In the genomic region with DNA sequence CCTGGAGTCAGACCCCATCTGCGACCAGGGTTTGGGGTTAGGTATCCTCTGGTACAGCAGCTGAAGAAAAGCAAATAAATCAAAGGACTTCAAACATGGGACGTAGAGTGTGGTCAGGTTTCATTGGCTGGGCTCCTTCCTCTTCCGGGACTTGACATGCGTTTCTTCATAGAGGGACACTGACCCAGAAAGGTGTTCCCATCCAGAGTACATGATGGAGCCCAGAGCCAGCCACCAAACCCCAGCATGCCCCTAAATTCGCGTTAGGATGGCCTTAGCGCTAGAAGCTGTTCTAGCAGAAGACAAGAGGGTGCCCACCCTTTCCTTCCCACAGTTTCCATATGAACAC, we compare ENCODE assay signal across 8 mouse cellular contexts. TPM values are rescaled to one million over a fixed set of nuclear protein-coding genes. Genes with fewer than 3 reads are reported as not detected.
DNase-seq lines count a peak whose midpoint lies in the region; ATAC-seq and TF ChIP-seq lines count a peak whose summit lies in the region.

No protein-coding gene starts in this region.

- H3ac ChIP-seq in myocyte (ENCODE audit: control insufficient read depth, insufficient read length), result peak overlapping the region; percentile 57

- TF ChIP-seq POLR2A in myocyte (IDR thresholded peaks at IDR 0.05; ENCODE audit: insufficient read length, low read depth), result no peak

- H3K9ac ChIP-seq in embryonic facial prominence, embryonic 14.5 days (ENCODE audit: low read depth, low read length), result peak overlapping the region; percentile 22; the same call in 1 of the 2 replicates
- H3K9ac ChIP-seq in intestine, postnatal 0 days (ENCODE audit: low read depth, low read length), result peak overlapping the region; percentile 78; the same call in 1 of the 2 replicates

- H3K79me2 ChIP-seq in myocyte (ENCODE audit: control insufficient read depth, insufficient read depth), result peaks cover 7% of the 10 kb centered on the region

- no peaks in the 10 kb centered on the region for H3K27me3 ChIP-seq in embryonic facial prominence, embryonic 14.5 days (replicated peaks; ENCODE audit: control insufficient read depth, insufficient read depth, low read length)
- H3K27me3 ChIP-seq in intestine, postnatal 0 days (replicated peaks; ENCODE audit: control insufficient read depth, insufficient read depth, low read length), result no peaks in the 10 kb centered on the region
- no peaks in the 10 kb centered on the region for H3K27me3 ChIP-seq in myocyte (ENCODE audit: control insufficient read depth, insufficient read depth, insufficient read length)

- 17% methylated on average over 7 of the region's 7 CpGs for WGBS in embryonic facial prominence, embryonic 14.5 days
- WGBS in intestine, postnatal 0 days, result 13% methylated on average over 7 of the region's 7 CpGs

- no peak for DNase-seq in left cerebral cortex, adult 2 months (ENCODE audit: extremely low spot score in 1 of 2, low spot score in 2 of 2)
- DNase-seq in left cerebral cortex, postnatal 4 days, result no peak
- DNase-seq in embryonic facial prominence, embryonic 14.5 days (ENCODE audit: low spot score), result no peak
- no peak for DNase-seq in cerebellum, adult 11 months
- DNase-seq in thymus, postnatal 4 days, result no peak
- no peak for DNase-seq in left cerebral cortex, postnatal 14 days (ENCODE audit: low spot score in 2 of 2)

- H3K4me2 ChIP-seq in embryonic facial prominence, embryonic 14.5 days (ENCODE audit: low read depth, low read length), result peak overlapping the region; percentile 97
- H3K4me2 ChIP-seq in intestine, postnatal 0 days (replicated peaks; ENCODE audit: low read depth), result peak overlapping the region; percentile 92
- H3K4me2 ChIP-seq in myocyte (ENCODE audit: low read depth), result peak overlapping the region; percentile 89

- H3K4me3 ChIP-seq in left cerebral cortex, adult 2 months, result peak overlapping the region; percentile 79
- H3K4me3 ChIP-seq in embryonic facial prominence, embryonic 14.5 days (ENCODE audit: low read depth, low read length), result peak overlapping the region; percentile 79
- H3K4me3 ChIP-seq in intestine, postnatal 0 days (ENCODE audit: low read depth, low read length), result peak overlapping the region; percentile 78
- peak overlapping the region; percentile 45 for H3K4me3 ChIP-seq in myocyte

- no peaks in the 10 kb centered on the region for H3K36me3 ChIP-seq in embryonic facial prominence, embryonic 14.5 days (ENCODE audit: control insufficient read depth, insufficient read depth, low read length)
- no peaks in the 10 kb centered on the region for H3K36me3 ChIP-seq in intestine, postnatal 0 days (ENCODE audit: control insufficient read depth, insufficient read depth)
- H3K36me3 ChIP-seq in myocyte (ENCODE audit: control insufficient read depth, insufficient read depth), result no peaks in the 10 kb centered on the region

- peaks cover 4% of the 10 kb centered on the region for H3K4me1 ChIP-seq in embryonic facial prominence, embryonic 14.5 days (ENCODE audit: control insufficient read depth, insufficient read depth, low read length)
- H3K4me1 ChIP-seq in intestine, postnatal 0 days (replicated peaks; ENCODE audit: control insufficient read depth, insufficient read depth, low read length), result peaks cover 5% of the 10 kb centered on the region

- peak overlapping the region; percentile 65 for H3K27ac ChIP-seq in left cerebral cortex, adult 2 months
- no peak overlapping the region for H3K27ac ChIP-seq in embryonic facial prominence, embryonic 14.5 days (replicated peaks; ENCODE audit: low read depth, low read length)
- peak overlapping the region; percentile 68; the same call in 1 of the 2 replicates for H3K27ac ChIP-seq in intestine, postnatal 0 days (ENCODE audit: low read depth, low read length)

- no peak for TF ChIP-seq CTCF in left cerebral cortex, adult 2 months (IDR thresholded peaks at IDR 0.05)
- no peak for TF ChIP-seq CTCF in intestine, postnatal 0 days (IDR thresholded peaks at IDR 0.05; ENCODE audit: low read depth)

- intact Hi-C loops in left cerebral cortex, adult 2 months (cut with DNase I), result no loop called here
- intact Hi-C loops in left cerebral cortex, postnatal 4 days (cut with DNase I), result no loop called here
- intact Hi-C loops in left cerebral cortex, postnatal 14 days (cut with DNase I), result no loop called here

- H3K9me3 ChIP-seq in embryonic facial prominence, embryonic 14.5 days (ENCODE audit: control insufficient read depth, low read length), result no peaks in the 10 kb centered on the region
- H3K9me3 ChIP-seq in intestine, postnatal 0 days (ENCODE audit: control insufficient read depth), result no peaks in the 10 kb centered on the region

- ATAC-seq in embryonic facial prominence, embryonic 14.5 days (ENCODE audit: low read depth), result peak; percentile 17
- peak; percentile 56 for ATAC-seq in intestine, postnatal 0 days

TF ChIP-seq in myocyte, 11 proteins besides CTCF, POLR2A, EP300 and RAD21:
- TF ChIP-seq TCF3 (IDR thresholded peaks at IDR 0.05; ENCODE audit: insufficient read length, low read depth), result no peak
- no peak for TF ChIP-seq CEBPB (IDR thresholded peaks at IDR 0.05; ENCODE audit: insufficient read depth, poor library complexity, severe bottlenecking)
- no peak for TF ChIP-seq MYOD1 (IDR thresholded peaks at IDR 0.05; ENCODE audit: control insufficient read depth in 1 of 3, insufficient read length in 2 of 3, low read depth in 2 of 3)

RNA-seq across cellular contexts. Expression of gene Tnip2, which starts 0.4 kb away (rescaled TPM):
- 10 to 100 TPM; 20.2 to 21.8 TPM for total RNA-seq in left cerebral cortex, adult 2 months (2021)
- 10 to 100 TPM; 11.4 to 12.5 TPM for total RNA-seq in left cerebral cortex, postnatal 4 days (2021)
- 14.8 and 16.0 TPM in 2 replicates for polyA plus RNA-seq in embryonic facial prominence, embryonic 14.5 days (2014; fragmentation: Nextera tagmentation; extraction: Ambion mirVana)
- polyA plus RNA-seq in intestine, postnatal 0 days (2015; fragmentation: Nextera tagmentation; extraction: Ambion mirVana), result 8.9 and 10.3 TPM in 2 replicates
- polyA plus RNA-seq in myocyte (2012; fragmentation: generic; extraction: Trizol), result 10.6 TPM
- total RNA-seq in left cerebral cortex, postnatal 14 days (2021), result 10 to 100 TPM in 1 of 2 experiments, 1 to 10 TPM in 1; 9.2 to 11.7 TPM

RNA-seq across cellular contexts. Expression of gene Sh3bp2, which starts 11.4 kb away (rescaled TPM):
- 1 to 10 TPM; 3.4 to 3.9 TPM for total RNA-seq in left cerebral cortex, adult 2 months (2021)
- 10 to 100 TPM; 28.9 to 29.7 TPM for total RNA-seq in left cerebral cortex, postnatal 4 days (2021)
- polyA plus RNA-seq in embryonic facial prominence, embryonic 14.5 days (2014; fragmentation: Nextera tagmentation; extraction: Ambion mirVana), result 8.7 and 10.1 TPM in 2 replicates
- polyA plus RNA-seq in intestine, postnatal 0 days (2015; fragmentation: Nextera tagmentation; extraction: Ambion mirVana), result 3.6 and 6.1 TPM in 2 replicates
- polyA plus RNA-seq in myocyte (2012; fragmentation: generic; extraction: Trizol), result 14.3 TPM
- total RNA-seq in left cerebral cortex, postnatal 14 days (2021), result 1 to 10 TPM; 2.8 to 4.6 TPM

RNA-seq across cellular contexts. Expression of gene Add1, which starts 59.3 kb away (rescaled TPM):
- total RNA-seq in left cerebral cortex, adult 2 months (2021), result 100 to 1,000 TPM; 409 to 413 TPM
- 100 to 1,000 TPM; 307 to 320 TPM for total RNA-seq in left cerebral cortex, postnatal 4 days (2021)
- 190 and 214 TPM in 2 replicates for polyA plus RNA-seq in embryonic facial prominence, embryonic 14.5 days (2014; fragmentation: Nextera tagmentation; extraction: Ambion mirVana)
- polyA plus RNA-seq in intestine, postnatal 0 days (2015; fragmentation: Nextera tagmentation; extraction: Ambion mirVana), result 59.4 and 62.7 TPM in 2 replicates
- polyA plus RNA-seq in myocyte (2012; fragmentation: generic; extraction: Trizol), result 160 TPM
- 100 to 1,000 TPM; 361 to 367 TPM for total RNA-seq in left cerebral cortex, postnatal 14 days (2021)

Comparison
In these comparisons a context has a peak if more than half of its experiments do, and no peak if none do; other contexts are left out.
1. RNA of gene Sh3bp2, which starts 11.4 kb away (total RNA-seq): 28.9 to 29.7 TPM in left cerebral cortex, postnatal 4 days; 2.8 to 4.6 TPM in left cerebral cortex, postnatal 14 days and 3.4 to 3.9 TPM in left cerebral cortex, adult 2 months; every median in the first group is over 4 times any median in the second.
2. Peak in every context shown above with its lines, with median percentiles within 50 percentile points of each other: H3K4me3 ChIP-seq and H3K4me2 ChIP-seq.